Mouse (Mus musculus) adipocyte (in vitro differentiated cells): ENCODE results near the gene Ptcra.
"Not testable (repeated sequence)": the region's sequence is repeated elsewhere in the genome, so short reads cannot be mapped to it uniquely, and the experiment has no call there.

Experiments
- DNase-seq: peaks from one replicate; pipeline ENCODE4 v3.0.0-alpha.2; 2016; ENCODE audit warnings: low spot score

Ptcra gene

DNA sequence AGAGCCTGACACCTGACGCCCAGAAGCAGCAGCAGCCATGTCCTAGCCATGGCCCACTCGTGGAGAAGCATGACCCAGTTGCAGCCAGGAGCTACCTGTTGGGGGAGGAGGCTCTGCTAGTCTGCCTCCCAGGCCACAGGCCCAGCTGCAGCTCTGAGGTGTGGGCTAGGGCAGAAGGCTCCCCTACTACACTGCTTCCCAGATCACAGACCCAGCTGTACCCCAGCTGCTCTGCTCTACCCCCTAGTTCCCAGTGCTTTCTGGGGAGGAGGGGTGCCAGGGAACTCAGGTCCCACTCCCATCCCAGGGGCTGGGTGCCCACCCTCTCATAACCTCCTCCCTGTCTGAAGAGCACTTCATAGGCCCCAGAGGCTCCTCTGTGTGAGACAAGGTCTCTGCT is at the start of gene Ptcra:
TSS of gene Ptcra (minus strand) at position 169 of the 400 bp plus-strand sequence.
- DNase-seq, result no peak

DNA sequence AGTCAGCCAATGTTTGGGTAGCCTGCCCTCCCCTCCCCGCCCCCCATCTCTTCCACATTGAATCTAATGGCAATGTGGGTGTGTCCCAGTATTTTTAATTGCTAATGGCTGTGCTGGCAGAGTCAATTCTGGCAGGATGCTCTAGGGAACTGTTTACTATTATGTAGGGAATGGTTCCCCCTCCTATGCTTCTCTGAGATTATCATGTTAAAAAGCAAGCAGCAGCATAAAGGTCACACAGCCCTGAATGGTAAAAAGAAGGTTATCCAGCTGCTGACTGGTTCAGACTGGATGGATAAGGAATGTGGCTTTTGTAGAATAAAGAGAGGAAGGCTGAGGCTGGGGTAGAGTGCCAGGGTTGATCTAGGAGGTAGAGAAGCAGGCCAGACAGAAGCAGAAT is 48.9 kb upstream of the Ptcra start:
- DNase-seq, result no peak

DNA sequence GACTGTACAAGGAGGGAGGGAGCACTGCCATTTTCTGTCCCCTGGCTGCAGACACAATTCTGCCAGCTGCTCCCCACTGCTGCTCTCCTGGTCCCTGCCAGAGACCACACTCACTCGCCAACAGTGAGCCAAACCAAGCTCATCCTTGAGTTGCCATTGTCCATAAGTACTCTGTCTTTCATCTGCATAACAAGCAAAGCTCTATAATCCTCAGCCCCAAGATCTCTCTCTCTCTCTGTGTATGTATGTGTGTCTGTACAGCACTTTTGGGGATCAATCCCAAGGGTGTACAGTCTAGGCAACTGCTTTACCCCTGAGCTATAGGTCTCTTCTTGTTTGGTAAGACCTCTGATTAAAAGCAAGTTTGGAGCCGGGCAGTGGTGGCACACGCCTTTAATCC is 47.2 kb upstream of the Ptcra start:
- no peak for DNase-seq

DNA sequence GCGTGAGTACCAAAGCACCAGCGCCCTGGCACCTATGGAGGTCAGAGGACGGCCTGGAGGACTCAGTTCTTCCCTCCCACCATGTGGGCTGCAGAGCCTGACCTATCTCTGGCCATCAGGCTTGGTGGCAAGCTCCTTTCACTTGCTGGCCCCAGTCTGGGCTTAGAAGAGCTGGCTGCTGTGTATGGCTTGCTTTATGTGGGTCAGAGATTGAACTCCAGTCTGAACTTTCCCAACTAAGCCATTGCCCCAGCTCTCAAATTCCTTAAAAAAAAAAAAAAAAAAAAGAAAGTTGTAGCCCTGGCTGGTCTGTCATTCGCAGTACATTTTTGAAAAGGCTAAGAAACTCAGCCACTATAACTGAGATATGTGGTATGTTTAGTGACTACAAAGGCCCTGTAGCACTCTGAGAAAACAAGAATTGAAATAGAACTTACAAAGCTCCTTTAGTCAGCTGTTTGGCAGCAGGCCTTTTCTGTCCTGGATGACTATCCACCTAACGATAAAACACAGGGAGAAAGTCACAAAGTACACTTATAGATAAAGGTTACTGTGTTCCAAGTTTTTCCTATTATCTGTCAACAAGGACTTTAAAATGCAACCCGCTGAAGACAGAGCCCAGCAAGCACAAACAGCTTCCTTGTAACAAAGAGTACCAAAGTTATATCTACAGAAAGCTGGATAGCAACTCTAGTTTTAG is 45.8 kb upstream of the Ptcra start:
- peak; percentile 87 for DNase-seq

DNA sequence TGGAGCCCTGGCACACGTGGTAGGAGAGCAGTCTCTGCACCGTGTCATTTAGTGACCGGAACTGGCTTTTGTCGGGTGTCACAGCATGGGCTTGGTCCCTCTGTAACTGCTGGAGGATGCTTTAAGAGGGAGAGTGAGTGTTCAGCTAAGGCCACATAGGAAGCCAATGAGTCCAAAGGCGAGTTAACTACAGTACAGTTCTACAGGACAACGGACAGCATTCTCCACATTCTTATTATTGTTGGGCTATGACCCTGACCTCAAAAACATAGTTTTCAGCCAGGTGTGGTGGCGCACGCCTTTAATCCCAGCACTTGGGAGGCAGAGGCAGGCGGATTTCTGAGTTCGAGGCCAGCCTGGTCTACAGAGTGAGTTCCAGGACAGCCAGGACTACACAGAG is 44.9 kb upstream of the Ptcra start:
- DNase-seq, result no peak

DNA sequence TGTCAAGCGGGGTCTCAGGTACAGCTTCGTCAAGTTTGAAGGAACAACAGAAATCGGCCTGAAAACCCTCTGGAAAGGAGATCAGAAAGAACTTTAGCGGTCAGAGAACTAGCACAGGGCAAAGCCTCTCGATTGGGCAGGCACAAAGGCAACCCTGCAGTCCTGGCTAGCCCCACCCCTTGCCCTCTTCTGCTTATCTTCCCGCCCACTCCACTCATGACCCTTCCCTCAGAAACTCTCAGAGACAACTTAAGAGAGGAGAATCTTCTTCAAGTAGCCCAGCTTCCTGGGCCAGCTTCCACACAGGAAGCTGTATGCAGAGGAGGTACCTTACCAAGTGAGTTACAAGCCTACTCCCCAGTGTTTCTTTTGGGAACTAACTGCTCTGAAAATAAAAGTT is 38.2 kb upstream of the Ptcra start:
- no peak for DNase-seq

DNA sequence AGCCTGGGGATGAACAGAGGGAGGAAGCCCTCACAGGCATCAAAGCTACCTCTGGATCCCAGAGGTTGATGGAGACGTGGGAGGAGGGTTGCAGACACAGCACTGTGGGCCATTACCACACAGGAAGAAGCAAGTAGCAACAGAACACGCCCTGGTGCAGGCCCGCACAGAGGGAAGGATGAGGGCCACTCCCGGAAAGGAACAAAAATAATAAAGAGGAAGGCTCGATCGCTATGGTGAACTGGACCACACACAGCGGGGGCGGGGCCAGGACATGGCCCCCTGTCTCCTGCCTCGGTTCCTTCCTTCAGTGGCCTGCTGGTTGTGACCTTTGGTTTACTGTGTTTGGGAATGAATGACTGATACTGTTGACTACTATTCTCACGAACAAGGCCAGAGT is 36.2 kb upstream of the Ptcra start:
- no peak for DNase-seq

DNA sequence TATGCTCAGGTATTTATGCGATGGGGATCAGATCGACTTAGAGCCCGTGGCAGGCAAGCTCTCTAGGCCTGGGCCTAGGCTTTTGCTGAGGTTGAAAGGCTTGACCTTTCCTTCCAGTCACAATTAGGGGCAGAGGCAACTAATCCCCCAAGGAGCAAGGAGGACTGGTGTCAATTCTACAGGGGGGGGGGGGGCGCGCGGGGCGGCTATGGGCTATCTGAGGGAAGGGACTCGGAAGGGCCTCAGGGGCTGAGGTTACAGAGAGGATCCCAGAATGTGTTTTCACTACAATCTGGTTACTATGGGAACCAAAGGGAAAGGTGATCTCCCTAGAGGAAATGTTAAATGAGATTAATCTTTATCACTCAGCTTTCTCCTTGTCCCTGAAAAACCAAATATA is 33.9 kb upstream of the Ptcra start:
- DNase-seq, result no peak

DNA sequence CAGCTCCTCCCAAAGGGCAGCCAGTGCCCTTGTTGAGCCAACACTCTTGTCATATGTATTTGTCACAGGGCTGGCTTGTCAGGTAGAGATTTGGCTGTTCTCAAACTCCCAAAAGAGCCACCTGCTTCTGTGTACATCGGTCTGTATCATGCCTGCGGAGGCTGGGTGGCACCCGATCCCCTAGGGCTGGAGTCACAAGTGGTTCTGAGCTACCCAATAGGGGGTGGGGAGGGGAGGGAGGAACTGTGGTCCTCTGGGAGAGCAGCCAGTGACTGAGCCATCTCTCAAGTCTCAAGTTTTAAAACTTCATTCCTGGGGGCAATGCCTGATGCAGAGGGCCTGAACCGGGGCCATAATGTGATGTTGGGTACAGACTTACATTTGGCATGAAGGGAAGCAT is 33.2 kb upstream of the Ptcra start:
- no peak for DNase-seq

DNA sequence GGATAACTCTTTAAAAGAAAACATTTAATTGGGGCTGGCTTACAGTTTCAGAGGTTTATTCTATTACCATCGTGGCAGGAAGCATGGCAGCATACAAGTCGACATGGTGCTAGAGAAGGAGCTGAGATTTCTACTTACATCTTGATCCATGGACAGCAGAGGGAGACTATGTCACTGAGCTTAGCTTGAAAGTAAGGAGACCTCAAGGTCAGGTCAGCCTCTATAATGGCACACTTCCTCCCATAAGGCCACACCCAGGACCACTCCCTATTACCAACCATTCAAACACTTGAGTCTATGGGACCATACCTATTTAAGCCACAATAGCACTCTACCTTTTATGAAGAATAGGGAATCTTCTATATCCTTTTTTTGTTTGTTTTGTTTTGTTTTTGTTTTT is 29.5 kb upstream of the Ptcra start:
- DNase-seq, result no peak

DNA sequence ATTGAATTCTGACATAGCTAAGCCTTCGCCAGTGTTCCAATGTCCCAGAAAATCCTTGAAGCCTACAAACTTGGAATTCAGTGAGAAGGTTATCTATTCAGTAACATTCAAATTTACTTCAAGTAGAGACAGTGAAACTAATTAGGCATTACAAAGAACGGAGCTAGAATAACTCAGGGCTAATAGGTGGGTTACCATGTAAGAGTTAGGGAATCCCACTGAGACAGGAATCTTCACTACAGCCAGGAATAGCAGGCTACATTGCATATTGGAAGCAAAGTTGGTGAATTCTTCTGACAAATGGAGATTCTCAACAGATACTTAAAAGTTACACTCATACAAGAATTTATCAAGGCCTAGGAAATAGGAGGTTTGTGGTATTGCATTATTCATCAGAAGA is 24.5 kb upstream of the Ptcra start:
- DNase-seq, result not testable (repeated sequence)

DNA sequence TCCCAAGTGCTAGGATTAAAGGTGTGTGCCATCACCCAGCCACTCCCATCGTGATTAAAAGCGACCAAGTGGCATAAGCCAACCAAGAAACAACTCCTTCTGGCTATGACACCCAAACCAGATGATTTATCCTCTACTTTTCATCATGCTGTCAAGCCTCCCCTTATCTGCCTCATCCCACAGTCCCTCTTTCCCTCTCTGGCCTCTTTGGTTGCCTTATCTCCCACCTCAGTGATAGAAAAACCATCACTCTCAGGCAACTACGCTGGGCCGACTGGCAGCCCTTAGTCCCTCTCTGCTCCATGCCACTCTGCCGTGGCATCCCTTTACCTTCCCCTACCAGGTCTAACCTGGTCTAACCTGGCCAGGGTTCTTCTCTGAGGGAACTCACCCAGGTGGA is 23.4 kb upstream of the Ptcra start:
- no peak for DNase-seq

DNA sequence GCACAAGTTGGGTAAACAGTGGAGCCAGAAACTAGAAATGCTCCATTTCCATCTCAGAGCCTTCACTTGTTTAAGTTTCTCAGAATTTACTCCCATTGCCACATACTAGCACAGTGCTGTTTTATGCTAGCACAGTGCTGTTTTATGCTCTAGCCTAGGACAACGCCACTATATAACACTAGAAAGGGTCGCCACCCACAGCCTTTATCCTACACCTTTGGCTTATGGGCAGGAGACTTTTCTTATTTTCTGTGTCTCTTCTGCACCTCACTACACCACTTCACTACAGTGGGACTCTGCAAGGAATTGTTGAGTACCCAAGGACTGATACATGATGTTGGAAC is 19.7 kb upstream of the Ptcra start:
- no peak for DNase-seq

DNA sequence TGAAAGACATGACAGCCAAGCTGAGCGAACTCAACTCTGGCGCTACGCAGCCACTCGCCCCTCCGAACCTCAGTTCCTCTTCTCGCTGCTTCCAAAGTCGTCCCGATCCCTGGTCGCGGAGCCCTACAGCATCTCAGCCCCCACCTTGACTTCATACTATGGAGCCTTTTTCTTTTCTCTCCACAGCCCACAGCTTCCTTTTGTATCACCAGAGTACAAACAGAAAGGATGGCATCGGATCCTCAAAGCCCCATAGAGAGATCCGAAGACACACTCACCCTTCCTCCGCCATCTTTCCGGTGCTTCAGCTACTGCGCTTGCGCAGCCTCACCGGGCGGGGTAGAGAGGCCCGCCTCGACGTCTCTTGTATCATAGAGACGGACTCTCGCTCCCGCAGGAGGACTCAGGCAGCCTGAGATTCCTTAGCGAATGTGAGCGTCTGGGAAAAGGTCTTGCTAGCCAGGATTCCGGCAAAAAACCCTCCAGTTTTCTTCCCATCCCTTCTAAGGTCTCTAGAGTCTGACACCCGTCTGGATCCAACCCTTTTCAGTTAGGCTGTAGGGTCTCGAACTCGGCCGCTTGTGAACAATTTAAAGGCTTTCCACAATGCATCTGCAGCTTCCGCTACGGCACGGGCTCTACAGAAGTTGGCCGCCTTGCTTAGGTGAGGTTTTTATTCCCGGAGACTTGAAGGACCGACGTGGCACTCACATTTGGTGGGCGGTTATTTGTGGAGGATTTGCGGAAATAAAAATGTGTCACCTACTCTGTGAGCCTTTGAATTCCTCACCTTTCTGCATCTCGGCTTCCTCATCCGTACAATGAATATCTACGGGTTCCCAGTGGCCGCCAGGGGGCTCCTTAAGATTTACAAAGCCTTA is 19.1 kb upstream of the Ptcra start, which contains the start of gene Rpl7l1:
TSS of gene Rpl7l1 (minus strand) at position 332 of the 881 bp plus-strand sequence.
- peak; percentile 96 for DNase-seq

DNA sequence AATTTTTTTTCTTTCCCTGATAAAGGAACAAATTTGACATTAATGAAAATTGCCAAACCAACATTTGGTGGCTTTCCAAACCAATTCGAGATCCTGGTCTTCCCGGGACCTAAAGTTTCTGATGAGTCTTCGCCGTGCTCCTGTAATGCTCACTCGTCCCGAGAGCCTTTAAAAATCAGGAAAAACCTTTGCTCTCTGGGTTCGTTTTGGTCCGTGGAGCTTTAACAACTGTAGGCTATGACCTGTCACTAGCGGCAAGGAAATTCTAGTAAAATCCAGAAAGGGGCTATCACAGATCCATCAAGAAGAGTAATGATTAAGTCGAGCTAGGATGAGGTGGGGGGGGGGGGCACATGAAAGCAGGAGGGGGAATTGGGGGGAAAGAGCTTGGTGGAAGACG is 18.4 kb upstream of the Ptcra start:
- peak; percentile 58 for DNase-seq

DNA sequence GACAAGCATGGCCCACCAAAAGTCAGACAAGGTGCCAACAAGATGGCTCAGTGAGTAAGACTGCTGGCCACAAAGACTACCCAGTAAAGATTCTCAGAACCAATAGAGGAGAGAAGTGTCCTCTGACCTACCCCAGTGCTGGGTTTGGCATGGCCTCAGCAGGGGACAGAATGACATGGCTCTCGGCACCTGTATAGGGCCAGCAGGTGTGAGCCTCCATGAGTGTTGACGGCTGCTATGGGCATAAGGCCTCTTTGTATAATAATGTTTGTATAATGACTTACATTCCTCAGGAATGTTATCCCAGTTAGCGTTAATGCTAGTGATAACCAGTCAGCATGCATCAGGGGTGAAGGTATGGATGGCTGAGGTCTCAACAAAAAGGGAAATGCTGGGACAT is 12.6 kb upstream of the Ptcra start:
- no peak for DNase-seq

DNA sequence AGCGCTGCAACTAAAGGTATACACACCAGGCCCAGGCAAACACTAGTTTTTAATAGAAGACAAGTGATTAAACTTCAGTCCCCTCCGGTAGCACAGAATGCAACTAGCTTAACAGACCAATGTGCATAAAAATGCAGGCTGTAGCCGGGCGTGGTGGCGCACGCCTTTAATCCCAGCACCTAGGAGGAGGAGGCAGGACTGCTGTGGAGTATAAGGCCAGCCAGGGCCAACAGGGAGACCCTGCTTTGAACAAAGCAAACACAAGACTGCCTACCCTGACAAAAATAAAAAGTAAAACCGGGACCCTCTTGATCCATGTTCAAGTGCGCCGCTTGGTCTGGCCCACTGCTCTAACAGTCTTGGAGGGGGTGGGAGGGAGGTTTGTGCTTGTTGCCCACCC is 11.6 kb upstream of the Ptcra start:
- DNase-seq, result no peak

DNA sequence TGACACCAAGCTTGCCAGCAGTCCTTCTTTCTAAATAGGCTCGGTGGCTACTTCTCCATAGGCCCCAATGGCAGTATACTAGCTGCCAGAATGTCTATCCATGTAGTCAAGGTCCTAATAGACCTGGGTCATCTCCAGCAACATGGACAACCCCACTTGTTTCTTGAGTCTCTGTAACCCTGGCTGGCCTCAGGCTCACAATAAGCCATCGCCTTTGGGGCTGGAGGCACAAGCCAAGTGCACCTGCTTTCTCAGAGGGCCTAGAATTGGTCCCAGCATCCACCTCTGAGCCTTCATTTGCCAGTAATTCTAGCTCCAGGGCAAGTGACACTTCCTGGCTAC is 10.6 kb upstream of the Ptcra start:
- DNase-seq, result no peak

DNA sequence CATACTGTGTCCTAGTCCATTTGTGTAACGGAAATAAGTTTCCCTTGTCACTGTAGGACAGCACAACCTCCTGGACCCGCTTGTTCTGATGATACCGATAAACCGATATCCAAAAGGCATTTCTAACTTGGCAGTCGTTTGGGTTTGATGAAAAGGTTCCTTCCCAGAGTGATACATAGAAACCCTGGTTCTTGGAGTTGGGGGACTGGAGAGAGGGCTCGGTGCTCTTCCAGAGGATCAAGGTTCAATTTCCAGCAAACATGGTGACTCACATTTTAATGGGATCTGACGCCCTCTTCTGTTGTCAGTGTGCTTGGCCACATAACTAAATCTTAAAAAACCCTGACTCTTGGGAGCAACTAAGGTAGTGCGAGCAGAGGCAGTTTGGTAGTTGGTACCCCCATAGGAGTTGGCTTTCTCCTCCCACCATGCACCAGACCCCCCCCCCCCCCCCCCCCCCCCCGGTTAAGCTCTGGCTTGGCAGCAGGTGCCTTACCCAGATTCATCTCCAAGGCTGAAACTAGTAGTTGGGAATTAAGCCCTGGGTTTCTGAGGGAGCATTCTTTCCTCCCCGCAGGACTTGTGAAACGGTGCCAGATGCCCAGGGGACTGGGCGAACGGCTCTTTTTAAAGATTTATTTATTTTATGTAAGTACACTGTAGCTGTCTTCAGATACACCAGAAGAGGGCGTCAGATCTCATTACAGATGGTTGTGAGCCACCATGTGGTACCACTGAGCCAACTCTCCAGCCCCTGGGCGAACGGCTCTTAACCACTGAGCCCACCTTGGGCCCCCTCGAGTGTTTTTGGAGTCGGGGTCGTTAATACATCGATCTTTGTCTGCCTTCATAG is 10.0 kb upstream of the Ptcra start:
- DNase-seq, result peak; percentile 67

DNA sequence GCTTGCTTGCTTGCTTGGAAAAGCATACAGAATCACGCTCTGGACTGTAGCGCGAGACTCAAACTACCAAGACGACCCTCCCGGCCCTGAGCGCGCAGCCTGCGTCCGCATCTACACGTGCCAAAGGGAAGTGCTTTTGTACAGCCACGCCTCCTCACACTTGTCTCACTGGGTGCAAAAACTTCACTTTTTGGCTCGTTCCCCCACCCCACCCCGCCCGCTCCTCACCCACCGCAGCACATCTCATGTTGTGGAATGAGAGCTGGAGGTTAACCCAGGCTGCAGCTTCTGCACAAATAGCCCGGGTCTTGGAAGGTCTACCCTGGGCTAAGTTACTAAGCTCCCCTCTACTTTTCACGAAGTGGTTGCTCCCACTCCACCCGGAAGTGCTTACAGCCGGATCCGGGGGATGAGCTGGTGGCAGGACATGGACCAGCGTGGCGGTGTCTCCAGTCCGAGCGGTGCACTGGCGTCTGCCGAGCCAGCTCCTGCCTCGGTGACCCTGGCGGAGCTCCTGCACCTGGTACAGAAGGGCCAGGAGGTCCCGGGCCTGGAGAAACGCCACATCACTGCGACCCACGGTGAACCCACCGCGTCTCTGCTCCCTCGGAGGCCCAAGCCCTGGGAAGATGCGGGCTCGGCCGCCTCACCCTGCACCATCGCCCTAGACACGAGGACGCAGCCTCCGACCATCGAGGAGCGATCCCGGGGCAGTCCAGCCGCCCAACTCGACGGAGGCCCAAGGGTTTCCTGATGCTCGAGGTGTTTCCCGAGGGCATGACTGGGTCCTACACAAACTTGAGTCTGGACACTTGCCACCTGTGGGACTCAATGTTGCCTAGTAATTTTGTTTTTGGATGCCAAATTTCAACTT is 9.1 kb upstream of the Ptcra start, which contains the start of gene 2310039H08Rik:
TSS of gene 2310039H08Rik (plus strand) at position 232 of the 874 bp plus-strand sequence.
- DNase-seq, result peak; percentile 92

DNA sequence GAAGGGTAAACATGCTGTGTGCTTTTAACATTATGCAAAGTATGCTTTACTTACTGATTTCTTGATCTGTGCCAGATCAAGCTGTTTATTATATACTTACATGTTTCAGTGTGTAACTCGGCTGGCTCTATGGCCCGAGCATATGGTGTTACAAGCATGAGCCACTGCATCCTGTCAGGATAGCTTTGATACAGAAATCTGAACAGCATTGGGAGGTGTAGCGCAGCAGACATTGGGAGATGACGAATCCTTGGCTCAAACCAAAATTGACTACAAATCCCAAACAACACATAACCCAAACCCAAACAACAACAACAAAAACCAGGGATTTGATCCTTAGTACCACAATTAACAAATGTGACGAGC is 8.5 kb upstream of the Ptcra start:
- no peak for DNase-seq

DNA sequence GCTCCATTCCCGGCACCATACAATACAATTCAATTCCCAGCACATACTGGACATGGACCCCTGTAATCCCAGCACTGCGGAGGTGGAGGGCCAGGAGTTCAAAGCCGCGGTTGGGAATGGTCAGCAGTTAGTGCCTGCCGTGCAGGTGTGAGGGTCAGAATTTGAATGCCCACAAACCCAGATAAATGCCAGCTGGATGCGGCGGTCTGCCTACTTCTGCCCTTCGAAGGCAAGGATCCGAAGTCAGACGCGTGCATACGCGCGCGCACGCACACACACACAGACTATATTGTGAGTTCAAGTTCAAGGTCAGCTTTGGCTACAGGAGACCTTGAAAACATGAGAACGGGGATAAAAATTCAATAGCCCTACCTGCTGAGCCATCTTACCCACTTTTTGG is 8.1 kb upstream of the Ptcra start:
- no peak for DNase-seq
